Mouse (Mus musculus) macrophage (primary cell): Measurements from ENCODE around the gene Zmiz1. TPM values are rescaled to one million over a fixed set of nuclear protein-coding genes. Genes with fewer than 3 reads are reported as not detected.

Experiments
- H3K27ac ChIP-seq: fragments of 350-480 bp; formaldehyde crosslinking; 2 replicates; pipeline ENCODE4 v1.9.0; 2021
- H3K36me3 ChIP-seq: fragments of 350-480 bp; formaldehyde crosslinking; 2 replicates; pipeline ENCODE4 v1.9.0; 2021; ENCODE audit errors: inconsistent target
- H3K4me3 ChIP-seq: fragments of 350-480 bp; formaldehyde crosslinking; 2 replicates; pipeline ENCODE4 v1.9.0; 2021; ENCODE audit errors: inconsistent target
- H3K79me2 ChIP-seq: fragments of 350-480 bp; formaldehyde crosslinking; 2 replicates; pipeline ENCODE4 v1.9.0; 2021; ENCODE audit errors: inconsistent target
- WGBS: methylation state at CpG from one replicate; pipeline ENCODE4 v1.1.7; 2026; ENCODE audit warnings: inconsistent platforms; ENCODE audit not compliant: missing documents; 5-methylcytosine and 5-hydroxymethylcytosine counted together
- polyA plus RNA-seq: library from polyadenylated mRNA; stranded (reverse); fragments of 250-400 nt; gene quantifications from 3 replicates; pipeline ENCODE4 v1.2.4, GENCODE M21; 2018; ENCODE audit warnings: inconsistent platforms

Gene Zmiz1
- polyA plus RNA-seq, 1 experiment from 2014 or later = 135 TPM

DNA sequence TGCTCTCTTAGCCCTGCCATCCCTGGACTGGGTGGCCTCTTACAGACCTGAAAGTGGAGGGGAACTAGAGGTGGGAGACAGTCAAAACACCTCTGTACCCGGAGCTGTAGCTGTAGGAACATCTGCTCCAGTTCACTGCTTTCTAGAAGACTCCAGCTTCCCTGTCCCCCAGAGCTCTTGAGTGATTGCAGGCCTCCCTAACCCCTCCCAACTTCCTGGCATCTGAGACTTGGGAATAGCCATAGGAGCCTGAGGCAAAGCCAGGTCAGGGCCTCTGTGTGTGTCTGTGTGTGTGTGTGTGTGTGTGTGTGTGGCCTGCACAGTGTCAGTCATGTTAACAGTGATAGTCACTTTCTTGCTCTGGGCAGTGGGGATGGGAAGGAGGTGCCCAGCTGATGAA, 102.7 kb downstream of the Zmiz1 start:
- no peak overlapping the region for H3K27ac ChIP-seq
- no peak overlapping the region for H3K4me3 ChIP-seq
- H3K79me2 ChIP-seq = peaks cover 100% of the 10 kb centered on the region
- peaks cover 75% of the 10 kb centered on the region for H3K36me3 ChIP-seq
- WGBS = 64% methylated on average over 1 of the region's 1 CpGs

DNA sequence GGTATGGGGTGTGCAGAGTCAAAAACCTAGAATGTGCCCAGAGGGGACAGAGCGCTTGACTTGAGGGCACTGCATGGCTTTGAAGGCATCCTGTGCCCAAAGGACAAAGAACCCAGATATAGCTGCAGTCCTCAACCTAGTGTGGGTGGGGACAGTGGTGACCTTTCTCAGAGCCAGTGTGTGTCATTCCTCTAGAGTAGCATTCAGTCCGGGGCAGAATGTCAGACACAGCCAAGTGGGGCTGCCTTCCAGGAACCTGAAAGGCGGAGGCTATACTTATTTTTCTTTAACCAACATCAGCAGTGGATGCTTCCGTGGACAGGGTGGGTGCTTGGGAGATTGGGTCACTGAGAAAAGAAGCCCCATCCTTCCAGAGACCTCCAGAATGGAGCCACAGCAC, 103.5 kb downstream of the Zmiz1 start:
- H3K36me3 ChIP-seq = peaks cover 68% of the 10 kb centered on the region
- WGBS = 90% methylated on average over 4 of the region's 4 CpGs

DNA sequence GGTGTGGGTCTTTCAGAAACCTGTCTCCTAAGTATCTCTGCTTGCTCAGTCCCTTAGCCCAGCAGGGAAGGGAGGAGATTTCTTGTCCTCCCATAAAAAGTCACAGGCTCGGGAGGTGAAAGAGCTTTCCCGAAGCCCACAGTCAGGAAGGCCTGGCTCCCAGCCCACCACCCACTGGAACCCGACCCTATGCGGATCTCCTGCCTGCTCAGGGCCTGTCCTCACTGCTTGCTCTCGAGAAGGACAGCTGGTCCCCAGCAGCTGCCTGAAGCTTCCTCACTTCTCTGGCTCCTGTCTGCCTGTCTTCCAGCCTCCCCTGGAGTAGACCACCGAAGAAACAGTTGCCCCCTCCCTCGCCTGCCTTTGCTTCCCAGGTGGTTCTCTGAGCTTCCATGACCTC, 103.9 kb downstream of the Zmiz1 start:
- H3K4me3 ChIP-seq = no peak overlapping the region
- H3K79me2 ChIP-seq = peaks cover 100% of the 10 kb centered on the region
- H3K36me3 ChIP-seq = peaks cover 63% of the 10 kb centered on the region
- H3K27ac ChIP-seq = no peak overlapping the region
- 97% methylated on average over 7 of the region's 7 CpGs for WGBS

More for the DNA sequence above, 103.5 kb downstream of the Zmiz1 start:
- Histone ChIP-seq H3K27ac (no peak overlapping the region), H3K79me2 (peaks cover 100% of the 10 kb centered on the region), H3K4me3 (no peak overlapping the region)

DNA sequence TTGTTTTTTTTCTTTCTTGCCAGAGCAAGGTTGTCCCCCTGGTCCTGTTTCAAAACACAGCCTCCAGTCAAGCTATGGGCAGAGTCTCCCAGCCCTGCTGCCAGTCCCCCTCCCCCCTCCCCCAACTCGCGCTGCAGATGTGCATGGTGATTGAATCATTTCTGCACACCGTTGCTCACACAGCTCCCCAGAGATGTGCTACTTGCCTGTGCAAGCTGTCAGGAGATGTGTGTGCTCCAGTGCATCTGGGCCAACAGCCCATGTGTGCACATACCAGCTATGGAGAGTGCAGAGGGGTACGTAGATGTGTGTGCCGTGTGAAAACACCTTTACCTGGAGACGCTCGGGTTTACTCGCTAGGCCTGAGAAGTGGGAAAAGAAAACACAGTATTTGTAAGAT, 105.6 kb downstream of the Zmiz1 start:
- WGBS = 96% methylated on average over 6 of the region's 8 CpGs
- peaks cover 47% of the 10 kb centered on the region for H3K36me3 ChIP-seq
- H3K79me2 ChIP-seq = peaks cover 100% of the 10 kb centered on the region
- no peak overlapping the region for H3K27ac ChIP-seq
- no peak overlapping the region for H3K4me3 ChIP-seq

DNA sequence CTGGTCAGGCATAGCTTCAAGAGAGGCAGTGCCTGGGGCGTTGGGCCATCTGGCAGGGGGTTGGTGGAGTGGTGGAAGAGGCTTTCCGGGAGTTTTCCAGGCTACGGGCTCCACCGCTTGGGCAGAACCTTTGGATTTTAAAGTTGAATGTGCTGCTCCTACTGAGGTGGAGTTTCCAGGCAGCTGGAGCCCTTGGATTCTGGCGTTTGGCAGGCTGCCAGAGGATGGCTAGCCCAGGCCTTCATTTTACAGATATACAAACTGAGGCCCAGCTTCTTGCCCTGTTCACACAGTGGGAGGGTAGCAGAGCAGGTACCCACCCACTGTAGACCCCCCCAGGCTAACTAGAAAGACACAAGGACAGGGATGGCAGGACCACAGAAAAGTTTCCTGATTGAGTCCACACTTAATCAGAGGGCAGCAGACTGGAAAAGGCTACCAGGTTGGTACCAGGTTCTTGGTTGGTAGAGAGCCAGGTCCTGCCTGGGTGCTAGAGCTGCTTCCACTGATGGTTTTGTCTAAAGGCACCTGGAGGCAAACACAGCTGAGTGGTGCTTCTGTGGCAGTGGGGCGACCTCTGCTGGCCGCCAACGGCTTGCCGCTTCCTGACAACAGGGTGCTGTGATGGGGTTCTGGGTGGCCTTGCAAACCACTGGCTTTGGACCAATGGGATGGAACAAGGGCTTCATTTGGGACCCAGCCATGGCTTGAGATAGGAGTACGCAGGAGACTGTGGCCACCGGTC, 106.5 kb downstream of the Zmiz1 start:
- Histone ChIP-seq H3K27ac (no peak overlapping the region), H3K4me3 (no peak overlapping the region), H3K36me3 (peaks cover 37% of the 10 kb centered on the region), H3K79me2 (peaks cover 100% of the 10 kb centered on the region)
- WGBS = 60% methylated on average over 11 of the region's 11 CpGs

DNA sequence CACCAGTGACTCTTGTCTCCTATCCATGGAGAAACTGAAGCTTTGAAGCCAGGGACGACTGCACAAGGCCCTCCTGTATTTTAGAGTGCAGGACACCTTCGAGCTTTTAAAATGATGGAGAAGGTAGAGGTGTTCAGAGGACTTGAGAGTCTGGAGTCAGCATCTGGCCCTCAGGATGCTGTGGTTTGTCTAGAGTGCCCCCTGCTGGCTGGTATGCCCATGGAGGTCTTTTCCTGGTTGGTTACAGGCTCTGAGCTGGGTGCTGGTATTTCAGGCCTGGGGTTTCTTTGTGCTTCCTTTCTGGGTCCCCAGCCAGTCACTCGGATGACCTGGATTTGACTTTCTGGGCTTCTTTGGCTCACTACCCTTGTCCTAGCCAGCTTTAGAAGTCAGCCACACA, 108.3 kb downstream of the Zmiz1 start:
- WGBS = 65% methylated on average over 3 of the region's 3 CpGs
- Histone ChIP-seq H3K4me3 (no peak overlapping the region), H3K27ac (no peak overlapping the region), H3K79me2 (peaks cover 100% of the 10 kb centered on the region), H3K36me3 (peaks cover 31% of the 10 kb centered on the region)

DNA sequence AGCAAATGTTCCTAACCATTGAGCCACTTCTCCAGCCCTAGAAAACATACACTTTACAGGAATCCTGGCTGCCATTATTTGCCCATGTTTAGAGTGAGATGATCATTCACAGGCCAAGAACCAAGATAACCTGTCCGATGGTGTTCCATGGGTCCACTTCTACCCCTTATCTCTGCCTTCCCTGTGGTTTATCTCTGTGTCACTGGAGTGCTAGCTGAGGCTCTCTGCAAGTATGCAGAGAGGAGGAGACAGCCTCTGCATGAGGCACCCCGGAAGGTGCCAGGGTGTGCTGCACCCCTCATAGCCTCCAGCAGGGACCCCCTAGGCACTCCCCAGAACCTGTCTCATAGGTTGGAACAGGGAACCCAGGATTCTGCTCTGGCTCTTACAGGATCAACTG, 108.9 kb downstream of the Zmiz1 start:
- peaks cover 100% of the 10 kb centered on the region for H3K79me2 ChIP-seq
- no peak overlapping the region for H3K27ac ChIP-seq
- peaks cover 31% of the 10 kb centered on the region for H3K36me3 ChIP-seq
- H3K4me3 ChIP-seq = no peak overlapping the region
- WGBS = 95% methylated on average over 2 of the region's 2 CpGs

DNA sequence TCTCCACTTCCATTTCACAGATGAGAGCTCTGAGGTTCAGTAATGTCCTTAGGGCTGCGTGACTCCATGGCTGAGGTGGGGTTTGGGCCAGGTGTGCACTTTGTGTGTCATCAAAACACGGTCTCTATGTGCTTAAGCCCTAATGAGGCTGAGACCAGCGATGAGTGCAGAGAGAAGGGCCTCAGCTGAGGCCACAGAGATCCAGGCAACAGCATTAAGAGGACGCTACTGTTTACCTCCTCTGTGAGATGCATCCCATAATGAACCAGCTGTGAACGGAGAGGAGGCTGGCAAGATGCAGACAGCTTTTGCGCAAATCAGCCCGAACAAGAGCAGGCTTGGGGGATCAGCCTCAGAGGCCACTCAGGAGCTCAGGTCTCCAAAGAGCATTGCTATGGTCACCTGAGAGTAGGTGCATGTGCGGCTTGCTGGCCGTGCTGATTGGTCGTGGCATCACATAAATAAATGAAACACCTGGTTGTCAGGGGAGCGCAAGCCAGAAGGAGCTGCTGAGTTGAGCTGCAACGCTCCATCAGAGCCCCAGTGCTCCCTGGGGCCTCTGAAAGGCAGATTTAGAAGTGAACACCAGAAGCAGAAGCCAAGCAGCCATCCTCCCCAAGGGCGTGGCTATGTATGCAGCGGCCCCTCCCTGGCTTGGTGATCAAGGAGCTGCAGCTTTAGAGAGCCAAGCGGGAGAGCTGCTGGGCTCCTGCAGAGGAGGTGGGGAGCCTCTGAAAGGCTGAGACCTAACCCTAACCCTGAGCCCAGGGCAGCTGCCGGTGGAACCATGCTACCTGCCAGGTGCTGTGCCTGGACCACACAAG, 115.3 kb downstream of the Zmiz1 start:
- no peak overlapping the region for H3K27ac ChIP-seq
- WGBS = 87% methylated on average over 16 of the region's 16 CpGs

DNA sequence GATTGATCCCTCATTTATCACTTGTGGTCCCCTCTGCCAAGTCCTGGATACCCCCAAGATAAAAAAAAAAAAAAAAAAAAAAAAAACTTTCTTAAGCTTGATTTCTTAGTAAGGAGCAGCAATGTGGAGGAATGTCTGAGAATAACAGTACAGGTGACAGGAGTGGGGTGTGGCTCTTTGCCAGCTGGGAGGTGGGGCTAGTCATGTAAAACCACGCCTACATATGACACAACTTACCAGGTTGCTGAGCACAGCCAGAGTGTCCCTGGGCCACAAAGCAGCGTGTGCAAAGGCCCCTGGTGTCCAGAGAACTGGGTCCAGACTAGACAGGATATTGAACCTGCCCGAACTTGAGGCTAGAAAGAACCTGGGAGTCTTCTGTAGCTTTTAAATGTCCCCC, 117.7 kb downstream of the Zmiz1 start:
- Histone ChIP-seq H3K27ac (no peak overlapping the region), H3K79me2 (peaks cover 100% of the 10 kb centered on the region; the same call in 1 of the 2 replicates), H3K4me3 (no peak overlapping the region), H3K36me3 (peaks cover 99% of the 10 kb centered on the region)
- WGBS = 85% methylated on average over 3 of the region's 3 CpGs

More for the DNA sequence above, 115.3 kb downstream of the Zmiz1 start:
- H3K4me3 ChIP-seq = no peak overlapping the region
- peaks cover 78% of the 10 kb centered on the region for H3K36me3 ChIP-seq
- H3K79me2 ChIP-seq = peaks cover 100% of the 10 kb centered on the region

DNA sequence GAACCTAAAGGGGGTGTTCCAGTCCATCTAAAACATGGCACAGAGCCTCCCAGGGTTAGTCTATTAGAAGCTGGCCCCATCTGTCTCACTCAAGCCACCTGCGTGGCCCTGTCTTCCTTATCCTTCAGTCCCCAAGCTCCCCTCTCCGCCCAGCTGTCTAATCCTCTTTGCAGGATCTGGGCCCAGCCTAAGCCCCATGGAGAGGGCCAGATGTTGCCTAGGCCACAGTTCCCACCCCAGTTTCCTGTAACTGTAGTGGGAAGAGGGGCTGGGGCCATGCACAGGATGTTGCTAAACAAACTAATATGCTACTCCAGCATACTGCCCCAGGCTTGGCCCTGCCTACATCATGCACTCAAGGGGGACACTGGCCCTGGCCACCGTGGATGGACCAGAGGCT, 118.4 kb downstream of the Zmiz1 start:
- 32% methylated on average over 3 of the region's 3 CpGs for WGBS
- H3K27ac ChIP-seq = no peak overlapping the region
- peaks cover 100% of the 10 kb centered on the region; the same call in 1 of the 2 replicates for H3K79me2 ChIP-seq
- H3K36me3 ChIP-seq = peaks cover 99% of the 10 kb centered on the region
- no peak overlapping the region for H3K4me3 ChIP-seq

DNA sequence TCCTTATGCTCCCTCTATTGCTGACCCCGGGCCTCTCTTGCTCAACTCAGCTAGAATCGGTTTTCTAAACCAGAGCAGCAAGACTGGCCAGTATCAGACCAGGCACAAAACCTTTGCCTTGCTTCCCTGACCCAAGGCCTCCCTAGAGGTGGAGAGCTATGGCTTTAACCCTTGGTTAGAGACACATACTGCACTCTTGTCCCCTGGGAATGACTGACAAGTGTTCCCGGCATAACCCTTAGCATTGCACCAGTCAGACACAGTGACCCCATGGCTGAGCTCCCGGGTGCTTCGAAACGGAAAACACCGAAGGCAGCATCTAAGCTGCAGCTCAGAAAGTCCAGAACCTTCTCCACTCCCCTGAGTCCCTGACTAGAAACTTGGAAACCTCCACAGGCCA, 120.6 kb downstream of the Zmiz1 start:
- 91% methylated on average over 7 of the region's 7 CpGs for WGBS
- Histone ChIP-seq H3K27ac (no peak overlapping the region), H3K4me3 (no peak overlapping the region), H3K36me3 (peaks cover 99% of the 10 kb centered on the region), H3K79me2 (peaks cover 100% of the 10 kb centered on the region; the same call in 1 of the 2 replicates)

DNA sequence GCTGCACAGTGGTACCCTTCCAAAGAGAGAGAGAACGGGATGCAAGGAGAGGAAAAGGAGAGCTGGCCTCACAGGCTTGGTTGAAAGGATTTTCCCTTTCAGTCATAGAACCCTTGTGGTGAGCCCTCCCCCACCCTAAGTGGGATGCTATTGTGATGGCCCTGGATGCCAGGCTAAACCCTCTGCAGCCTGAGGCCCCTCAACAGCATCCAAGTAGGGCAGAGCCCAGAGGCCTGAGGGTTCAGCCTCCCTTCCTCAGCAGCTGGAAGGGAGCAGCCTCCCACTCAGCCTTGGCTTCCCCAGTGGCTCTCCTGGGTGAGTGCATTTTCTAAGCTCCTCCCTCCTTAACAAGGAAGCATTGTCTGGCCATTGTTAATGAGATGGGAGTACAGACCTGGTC, 121.4 kb downstream of the Zmiz1 start:
- no peak overlapping the region for H3K4me3 ChIP-seq
- peaks cover 91% of the 10 kb centered on the region for H3K36me3 ChIP-seq
- no peak overlapping the region for H3K27ac ChIP-seq
- 71% methylated on average over 1 of the region's 1 CpGs for WGBS
- H3K79me2 ChIP-seq = peaks cover 100% of the 10 kb centered on the region; the same call in 1 of the 2 replicates

DNA sequence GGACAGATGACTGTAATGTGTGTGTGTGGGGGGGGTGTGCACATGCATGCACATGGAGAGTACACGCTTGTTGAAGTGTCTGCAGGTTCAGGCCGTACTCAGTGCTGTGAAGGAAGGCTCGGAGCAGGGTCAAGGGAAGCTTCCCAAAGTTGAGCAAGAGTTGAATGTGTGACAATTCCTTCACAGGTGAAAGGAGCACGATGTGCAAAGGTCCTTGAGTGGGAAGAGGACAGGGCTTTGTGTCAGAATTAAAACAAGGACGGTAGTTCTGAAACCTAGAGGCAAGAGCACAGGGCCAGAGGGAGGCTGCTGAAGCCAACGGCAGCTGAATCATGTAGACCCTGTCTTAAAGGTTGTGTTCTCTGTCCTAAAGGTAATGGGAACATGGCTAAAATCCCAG, 123.6 kb downstream of the Zmiz1 start:
- H3K4me3 ChIP-seq = no peak overlapping the region
- 93% methylated on average over 4 of the region's 6 CpGs for WGBS
- peaks cover 69% of the 10 kb centered on the region for H3K36me3 ChIP-seq
- H3K27ac ChIP-seq = no peak overlapping the region
- H3K79me2 ChIP-seq = peaks cover 100% of the 10 kb centered on the region; the same call in 1 of the 2 replicates

DNA sequence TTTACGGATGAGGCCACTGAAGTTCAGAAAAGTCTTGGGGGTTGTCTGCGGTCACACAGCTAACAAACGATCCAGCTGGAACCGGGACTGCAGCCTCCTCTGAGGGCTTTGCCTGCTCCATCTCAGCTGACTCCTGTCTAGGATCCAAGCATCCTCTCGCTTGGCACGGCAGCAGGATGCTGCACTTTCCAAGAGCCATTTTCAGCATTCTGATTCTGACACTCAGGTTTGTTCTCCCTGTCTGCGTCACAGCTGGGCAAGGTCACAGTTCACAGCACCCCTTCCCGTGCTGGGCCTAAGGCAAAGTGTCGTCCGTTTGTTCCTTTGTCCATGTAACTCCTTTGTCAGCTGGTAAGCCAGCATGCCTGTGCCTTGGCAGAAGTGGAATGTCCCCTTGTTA, 124.9 kb downstream of the Zmiz1 start:
- WGBS = 97% methylated on average over 10 of the region's 10 CpGs
- Histone ChIP-seq H3K79me2 (peaks cover 100% of the 10 kb centered on the region; the same call in 1 of the 2 replicates), H3K36me3 (peaks cover 56% of the 10 kb centered on the region)

More for the DNA sequence above, 124.9 kb downstream of the Zmiz1 start:
- Histone ChIP-seq H3K27ac (no peak overlapping the region), H3K4me3 (no peak overlapping the region)
